Mouse (Mus musculus): ENCODE results near the gene Aifm1.

GRCm38 (mm10) chrX:48462754-48463507 lies 50.4 kb downstream of the Aifm1 start, which contains the start of gene Elf4:
- peak; percentile 80 for TF ChIP-seq CTCF (IDR thresholded peaks at IDR 0.05; ENCODE audit: control insufficient read depth, insufficient read depth, low read length)
- no peak for TF ChIP-seq POLR2A (IDR thresholded peaks at IDR 0.05; ENCODE audit: borderline replicate concordance, control insufficient read depth, low read depth, low read length)
